Mouse (Mus musculus): ENCODE results near the gene Atp5g1. TPM values are rescaled to one million over a fixed set of nuclear protein-coding genes. Genes with fewer than 3 reads are reported as not detected.

The Atp5g1 gene
- polyA plus RNA-seq, 1 experiment from 2014 or later, result 546 TPM

DNA sequence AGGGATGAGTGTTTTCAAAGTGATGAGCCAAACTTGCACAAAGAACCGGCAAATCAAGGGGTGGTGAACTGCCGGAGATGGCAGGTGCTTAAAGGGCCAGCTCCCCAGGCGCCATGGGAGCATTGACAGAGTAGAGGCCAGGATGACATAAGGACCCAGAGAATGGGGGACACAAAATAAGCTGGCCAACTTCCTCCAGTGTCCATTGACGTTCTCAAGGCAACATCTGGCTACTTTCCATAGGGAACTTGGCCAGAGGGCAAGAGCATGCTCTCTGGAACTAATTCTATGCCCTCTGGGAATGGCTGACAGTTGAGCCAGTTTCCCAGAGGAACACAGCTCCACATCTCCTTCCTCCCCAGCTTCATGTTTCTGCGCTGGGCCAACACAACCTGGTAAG, 7.2 kb downstream of the Atp5g1 start:
- Histone ChIP-seq H3K36me3 (replicated peaks) (peaks cover 5% of the 10 kb centered on the region; the same call in 1 of the 2 replicates), H3K9ac (no peak overlapping the region), H3K4me3 (no peak overlapping the region), H3K4me1 (peaks cover 21% of the 10 kb centered on the region), H3K9me3 (no peaks in the 10 kb centered on the region), H3K4me2 (no peak overlapping the region), H3K27me3 (replicated peaks) (no peaks in the 10 kb centered on the region), H3K27ac (no peak overlapping the region)
- no peak for ATAC-seq (replicated peaks)
- WGBS, result 73% methylated on average over 5 of the region's 5 CpGs

DNA sequence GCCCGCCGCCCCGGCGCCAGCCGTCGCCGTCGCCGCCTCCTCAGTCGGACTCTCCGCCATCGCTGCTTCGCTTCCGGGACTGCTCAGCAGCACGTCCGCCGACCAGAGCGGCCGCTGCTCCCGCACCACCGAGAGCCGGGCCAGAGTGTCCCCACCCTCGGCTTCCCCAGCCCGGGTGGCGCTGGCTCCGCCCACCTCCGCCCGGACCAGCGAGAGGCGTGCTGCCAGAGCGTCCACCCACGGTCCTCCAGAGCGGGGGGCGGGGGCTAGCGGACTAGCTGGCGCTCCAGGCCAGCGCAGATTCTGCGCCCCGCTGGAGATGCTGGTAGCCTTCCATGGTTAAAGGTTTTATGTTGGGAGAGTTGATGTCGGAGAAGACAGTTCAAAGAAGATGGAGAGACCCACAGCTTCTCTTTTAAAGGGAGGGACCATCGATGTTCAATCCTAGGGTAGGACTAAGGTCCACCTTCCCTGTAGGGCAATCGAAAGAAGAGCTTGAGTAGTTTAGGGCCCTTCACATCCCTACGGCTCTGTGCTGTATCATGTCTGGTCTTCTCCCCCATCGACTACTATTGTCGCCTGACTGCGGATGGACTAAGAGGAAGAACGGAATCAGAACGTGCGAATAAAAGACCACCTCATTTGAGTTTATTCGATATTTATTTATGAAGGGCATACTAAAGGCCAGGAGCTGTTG, 10.1 kb downstream of the Atp5g1 start, which contains the start of gene Ube2z:
TSS of gene Ube2z (minus strand) at position 174 of the 697 bp plus-strand sequence.
- no peaks in the 10 kb centered on the region for H3K9me3 ChIP-seq
- H3K27me3 ChIP-seq (replicated peaks), result no peaks in the 10 kb centered on the region
- H3K27ac ChIP-seq, result peak within 1 kb of the TSS; percentile 88
- peak; percentile 98 for ATAC-seq (replicated peaks)
- peak within 1 kb of the TSS; percentile 93 for H3K4me2 ChIP-seq
- peak within 1 kb of the TSS; percentile 95 for H3K4me3 ChIP-seq
- 4% methylated on average over 50 of the region's 50 CpGs for WGBS
- H3K36me3 ChIP-seq (replicated peaks), result peaks cover 8% of the 10 kb centered on the region; the same call in 1 of the 2 replicates
- peaks cover 36% of the 10 kb centered on the region for H3K4me1 ChIP-seq
- peak within 1 kb of the TSS; percentile 94 for H3K9ac ChIP-seq

DNA sequence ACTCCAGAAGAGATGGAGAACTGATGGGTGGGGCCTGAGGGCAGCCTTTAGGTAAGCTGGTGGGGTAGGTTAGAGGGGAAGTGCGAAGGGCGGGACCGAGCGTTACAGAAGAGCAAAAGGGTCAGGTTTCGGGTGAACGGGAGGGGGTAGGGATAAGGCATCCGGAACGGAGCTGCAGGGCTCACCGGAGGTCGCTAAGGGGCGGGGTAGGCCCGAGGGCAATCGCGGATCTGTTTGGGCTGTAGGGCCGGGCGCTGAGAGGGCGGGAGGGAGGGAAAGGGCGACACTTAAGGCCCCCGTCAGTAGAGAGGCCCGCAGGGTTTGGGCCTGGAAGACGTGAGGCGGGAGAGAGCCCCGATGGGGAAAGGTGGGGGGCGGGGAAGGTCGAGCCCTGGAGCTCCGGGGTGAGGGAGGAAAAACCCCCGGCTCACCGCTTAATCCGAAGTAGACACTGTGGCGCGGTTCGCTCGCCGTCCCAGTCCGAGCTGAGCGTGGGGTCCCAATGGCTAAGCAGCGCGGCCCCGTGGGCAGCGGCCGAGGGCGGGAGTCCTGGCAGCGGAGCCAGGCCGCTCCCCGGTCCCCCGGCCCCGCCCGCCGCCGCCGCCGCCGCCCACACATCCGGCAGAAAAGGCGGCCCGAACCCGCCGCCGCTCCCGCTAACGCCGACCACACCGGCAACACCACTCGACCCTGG, 10.8 kb downstream of the Atp5g1 start:
- no peaks in the 10 kb centered on the region for H3K9me3 ChIP-seq
- H3K36me3 ChIP-seq (replicated peaks), result peaks cover 12% of the 10 kb centered on the region; the same call in 1 of the 2 replicates
- peak overlapping the region; percentile 94 for H3K9ac ChIP-seq
- peak overlapping the region; percentile 88 for H3K27ac ChIP-seq
- H3K4me1 ChIP-seq, result peaks cover 36% of the 10 kb centered on the region
- H3K27me3 ChIP-seq (replicated peaks), result no peaks in the 10 kb centered on the region
- H3K4me3 ChIP-seq, result peak overlapping the region; percentile 95
- WGBS, result under 1% methylated on average over 62 of the region's 64 CpGs
- ATAC-seq (replicated peaks), result peak; percentile 75
- peak overlapping the region; percentile 93 for H3K4me2 ChIP-seq

DNA sequence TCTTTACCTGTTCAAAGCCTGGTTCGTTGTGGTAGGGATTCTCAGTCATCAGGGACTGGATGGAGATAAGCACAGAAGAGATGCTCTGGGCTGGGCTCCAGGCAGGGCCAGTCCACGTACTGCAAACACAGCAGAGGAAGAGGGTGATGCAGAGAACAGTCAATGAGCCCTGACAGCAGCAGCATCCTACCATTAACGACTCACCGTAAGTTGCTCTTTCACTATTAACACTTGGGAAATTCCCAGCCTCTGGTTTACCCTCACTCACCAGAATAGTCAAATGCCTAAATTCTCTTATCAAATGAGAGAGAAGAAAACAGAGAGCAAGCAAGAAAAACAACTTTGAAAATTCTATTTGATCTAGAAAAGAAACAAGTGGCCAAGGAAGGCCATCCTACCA, 17.2 kb downstream of the Atp5g1 start:
- Histone ChIP-seq H3K4me1 (peaks cover 17% of the 10 kb centered on the region), H3K4me2 (no peak overlapping the region), H3K27ac (no peak overlapping the region), H3K27me3 (replicated peaks) (no peaks in the 10 kb centered on the region), H3K36me3 (replicated peaks) (peaks cover 29% of the 10 kb centered on the region; the same call in 1 of the 2 replicates), H3K9me3 (no peaks in the 10 kb centered on the region), H3K9ac (no peak overlapping the region), H3K4me3 (no peak overlapping the region)
- no peak for ATAC-seq (replicated peaks)
- WGBS, result 96% methylated on average over 4 of the region's 4 CpGs

DNA sequence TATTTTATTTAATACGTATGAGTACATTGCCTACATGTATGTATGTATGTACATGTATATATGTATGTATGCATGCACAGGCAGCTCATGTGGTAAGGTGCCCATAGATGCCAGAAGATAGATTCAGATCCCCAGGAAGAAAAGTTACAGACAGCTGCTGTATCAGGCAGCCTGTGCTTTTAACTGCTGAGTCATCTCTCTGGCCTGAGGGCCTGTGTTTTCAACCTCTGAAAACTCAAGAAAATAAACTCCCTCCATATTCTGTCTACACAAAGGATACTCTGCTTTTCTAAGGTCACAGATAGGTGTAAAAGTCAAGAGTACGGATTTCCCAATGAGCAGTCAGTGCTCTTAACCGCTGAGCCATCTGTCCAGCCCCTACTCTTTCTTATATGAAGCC, 24.6 kb downstream of the Atp5g1 start:
- ATAC-seq (replicated peaks), result no peak
- WGBS, result 97% methylated on average over 3 of the region's 3 CpGs
- Histone ChIP-seq H3K4me3 (no peak overlapping the region), H3K36me3 (replicated peaks) (peaks cover 56% of the 10 kb centered on the region), H3K27ac (no peak overlapping the region), H3K4me1 (no peaks in the 10 kb centered on the region), H3K9me3 (no peaks in the 10 kb centered on the region), H3K9ac (no peak overlapping the region), H3K27me3 (replicated peaks) (no peaks in the 10 kb centered on the region), H3K4me2 (no peak overlapping the region)

DNA sequence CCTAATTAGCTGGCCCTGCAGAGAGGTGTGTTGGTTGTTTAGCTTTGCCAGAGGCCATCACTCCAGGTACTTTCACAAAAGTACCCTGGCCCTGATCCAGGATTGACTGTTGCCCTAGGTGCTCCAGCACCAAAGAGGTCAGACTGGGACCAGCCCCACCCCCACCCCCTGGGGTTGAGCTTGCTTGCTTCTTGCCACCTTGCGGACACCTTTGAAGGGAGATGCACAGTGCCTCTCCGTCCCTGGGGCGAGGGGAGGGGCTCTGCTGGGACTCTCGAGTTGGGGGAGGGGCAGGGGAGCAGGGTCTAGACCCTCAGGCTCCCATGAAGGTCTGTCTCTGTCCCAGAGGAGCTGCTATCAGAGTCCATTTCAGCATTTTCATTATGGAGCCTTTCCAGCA, 25.5 kb downstream of the Atp5g1 start:
- no peak overlapping the region for H3K9ac ChIP-seq
- H3K9me3 ChIP-seq, result no peaks in the 10 kb centered on the region
- no peak for ATAC-seq (replicated peaks)
- H3K4me2 ChIP-seq, result no peak overlapping the region
- H3K4me3 ChIP-seq, result no peak overlapping the region
- no peaks in the 10 kb centered on the region for H3K4me1 ChIP-seq
- H3K27me3 ChIP-seq (replicated peaks), result no peaks in the 10 kb centered on the region
- peaks cover 59% of the 10 kb centered on the region for H3K36me3 ChIP-seq (replicated peaks)
- WGBS, result 93% methylated on average over 4 of the region's 4 CpGs
- H3K27ac ChIP-seq, result no peak overlapping the region

DNA sequence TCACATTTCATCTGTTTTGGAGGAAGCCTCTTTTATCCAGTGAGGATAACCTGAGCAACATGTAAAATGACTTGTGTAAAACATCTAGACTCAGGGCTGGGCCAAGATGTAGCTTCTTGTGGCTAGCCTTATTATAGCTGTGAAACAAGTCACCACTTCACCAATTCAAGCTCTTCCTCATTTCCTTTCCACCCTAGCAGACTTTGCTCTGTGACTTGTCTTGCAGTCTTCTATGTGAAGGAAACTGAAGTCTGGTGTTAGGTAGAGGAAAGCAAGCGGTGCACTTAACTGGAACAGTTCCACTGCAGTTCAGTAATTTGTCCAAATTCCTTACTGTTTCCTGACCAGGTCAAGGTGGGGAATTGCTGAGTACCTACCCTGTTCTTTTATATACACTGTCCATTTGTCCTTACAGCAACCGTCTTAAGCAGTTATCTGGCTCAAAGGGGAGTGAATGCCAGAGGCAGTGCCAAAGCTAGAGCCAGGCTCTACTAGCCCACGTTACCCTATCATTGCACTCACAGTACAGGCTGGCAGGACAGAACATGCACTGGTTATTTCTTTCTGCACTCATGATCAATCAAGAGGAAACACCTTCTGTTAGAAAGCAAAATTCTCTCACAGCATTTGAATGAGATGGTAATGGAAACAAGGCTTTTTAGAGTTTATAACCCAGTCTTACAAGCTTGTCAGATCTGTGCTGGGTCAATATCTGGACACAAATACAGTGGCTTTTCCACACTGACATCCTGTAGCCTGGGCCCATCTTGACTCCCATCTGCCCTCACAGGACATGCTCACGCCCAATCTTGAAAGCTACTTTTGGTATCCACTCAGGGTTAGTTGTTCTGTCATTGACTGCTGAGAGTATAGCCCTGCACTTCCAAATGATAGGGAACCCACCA, 27.7 kb downstream of the Atp5g1 start:
- 92% methylated on average over 4 of the region's 4 CpGs for WGBS

DNA sequence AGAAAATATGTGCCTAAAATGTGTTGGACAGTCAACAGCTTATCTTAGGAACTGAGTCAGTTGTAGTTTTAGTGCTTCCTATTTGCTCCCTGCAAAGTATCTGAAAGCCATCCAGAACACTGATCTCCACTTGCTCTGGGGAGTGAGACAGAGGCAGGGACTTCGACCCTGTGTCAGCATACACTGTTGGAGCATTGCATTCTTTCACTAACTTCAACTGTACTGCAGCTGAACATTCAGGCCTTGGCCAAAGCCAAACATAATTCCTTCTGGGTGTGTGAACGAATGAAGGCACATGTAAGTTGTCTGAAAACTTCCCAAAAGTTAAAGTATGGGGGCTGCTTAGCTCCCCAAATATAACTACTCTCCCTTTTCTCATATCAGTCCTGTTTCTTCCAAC, 28.7 kb downstream of the Atp5g1 start:
- ATAC-seq (replicated peaks), result no peak
- H3K9me3 ChIP-seq, result no peaks in the 10 kb centered on the region
- H3K27me3 ChIP-seq (replicated peaks), result no peaks in the 10 kb centered on the region
- H3K4me1 ChIP-seq, result no peaks in the 10 kb centered on the region
- H3K27ac ChIP-seq, result no peak overlapping the region
- H3K9ac ChIP-seq, result no peak overlapping the region
- H3K4me3 ChIP-seq, result no peak overlapping the region
- H3K36me3 ChIP-seq (replicated peaks), result peaks cover 47% of the 10 kb centered on the region
- H3K4me2 ChIP-seq, result no peak overlapping the region
- 81% methylated on average over 2 of the region's 2 CpGs for WGBS

More for the DNA sequence above, 27.7 kb downstream of the Atp5g1 start:
- Histone ChIP-seq H3K4me3 (no peak overlapping the region), H3K9me3 (no peaks in the 10 kb centered on the region), H3K9ac (no peak overlapping the region), H3K4me1 (no peaks in the 10 kb centered on the region), H3K36me3 (replicated peaks) (peaks cover 50% of the 10 kb centered on the region), H3K27me3 (replicated peaks) (no peaks in the 10 kb centered on the region), H3K4me2 (no peak overlapping the region), H3K27ac (no peak overlapping the region)
- ATAC-seq (replicated peaks), result no peak

DNA sequence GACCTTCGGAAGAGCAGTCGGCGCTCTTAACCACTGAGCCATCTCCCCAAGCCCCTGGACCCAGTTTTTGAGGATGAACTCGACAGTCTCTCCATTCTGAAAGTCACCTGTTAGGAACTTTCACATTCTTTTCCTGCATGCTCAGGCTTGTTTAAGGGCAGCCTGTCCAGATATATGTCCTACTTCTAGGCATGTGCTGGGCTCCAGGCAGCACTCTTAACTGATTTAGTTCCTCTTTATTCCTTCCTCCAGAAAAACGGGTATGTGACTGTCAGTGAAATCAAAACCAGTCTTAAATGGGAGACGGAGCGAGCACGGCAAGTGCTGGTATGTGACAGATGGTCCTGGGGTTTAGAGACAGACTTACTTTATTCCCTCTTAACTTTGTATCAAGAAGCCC, 29.4 kb downstream of the Atp5g1 start:
- no peak overlapping the region for H3K9ac ChIP-seq
- H3K36me3 ChIP-seq (replicated peaks), result peaks cover 40% of the 10 kb centered on the region
- no peaks in the 10 kb centered on the region for H3K9me3 ChIP-seq
- H3K4me2 ChIP-seq, result no peak overlapping the region
- H3K27me3 ChIP-seq (replicated peaks), result no peaks in the 10 kb centered on the region
- 83% methylated on average over 8 of the region's 8 CpGs for WGBS
- H3K4me1 ChIP-seq, result no peaks in the 10 kb centered on the region
- H3K4me3 ChIP-seq, result no peak overlapping the region
- ATAC-seq (replicated peaks), result no peak
- H3K27ac ChIP-seq, result no peak overlapping the region

DNA sequence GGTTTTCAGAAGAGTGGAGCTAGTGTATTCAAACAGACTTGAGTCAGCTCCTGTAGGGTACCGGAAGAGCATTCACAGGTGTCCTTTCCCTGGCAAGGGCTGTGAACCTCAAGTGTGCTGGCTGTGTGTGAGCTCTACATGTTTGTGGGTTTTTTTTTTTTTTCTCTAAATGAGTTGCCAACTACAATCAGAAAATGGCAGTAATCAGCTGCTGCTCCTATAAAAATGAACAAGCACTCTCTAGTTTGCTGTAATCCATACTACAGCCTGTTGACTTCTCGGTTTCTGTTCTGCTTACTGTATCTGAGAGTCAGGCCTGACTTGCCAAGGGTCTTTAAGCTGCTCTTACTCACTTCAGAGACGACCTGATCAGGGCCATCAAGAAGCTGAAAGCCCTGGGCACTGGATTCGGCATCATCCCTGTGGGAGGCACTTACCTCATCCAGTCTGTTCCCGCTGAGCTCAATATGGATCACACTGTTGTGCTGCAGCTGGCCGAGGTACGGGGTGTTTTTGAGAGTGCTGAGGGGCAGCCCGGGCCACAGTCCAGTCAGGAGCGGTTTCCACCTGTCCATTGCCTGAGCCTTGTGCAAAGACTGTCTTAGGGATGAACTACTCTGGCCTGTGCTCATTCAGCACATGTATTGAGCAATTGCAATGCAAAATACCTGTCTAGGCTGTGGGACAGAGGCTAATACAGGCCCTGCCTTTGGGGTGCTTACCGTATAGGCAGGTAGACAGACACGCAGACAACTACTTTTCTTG, 30.5 kb downstream of the Atp5g1 start:
- Histone ChIP-seq H3K4me2 (no peak overlapping the region), H3K36me3 (replicated peaks) (peaks cover 34% of the 10 kb centered on the region), H3K9me3 (no peaks in the 10 kb centered on the region), H3K4me3 (no peak overlapping the region), H3K9ac (no peak overlapping the region), H3K27me3 (replicated peaks) (no peaks in the 10 kb centered on the region), H3K4me1 (no peaks in the 10 kb centered on the region), H3K27ac (no peak overlapping the region)
- no peak for ATAC-seq (replicated peaks)
- WGBS, result 87% methylated on average over 11 of the region's 11 CpGs

DNA sequence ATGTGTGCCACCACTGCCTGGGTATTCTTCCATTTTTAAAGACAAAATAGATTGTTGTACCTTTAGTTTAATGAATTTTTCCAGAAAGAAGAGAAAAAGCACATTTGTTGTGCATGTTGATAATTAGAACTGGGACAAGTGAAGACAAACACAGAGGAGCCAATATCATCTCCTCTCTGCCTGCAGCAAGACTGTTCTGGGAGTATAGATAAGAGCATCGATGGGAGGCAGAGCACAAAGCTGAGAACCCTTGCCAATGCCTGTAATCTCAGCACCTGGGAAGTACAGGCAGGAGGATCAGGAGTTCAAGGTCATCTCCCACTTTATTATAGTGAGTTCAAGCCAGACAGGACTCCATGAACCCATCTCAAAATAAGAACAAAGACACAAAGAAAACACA, 36.9 kb downstream of the Atp5g1 start:
- no peaks in the 10 kb centered on the region for H3K9me3 ChIP-seq
- no peak overlapping the region for H3K27ac ChIP-seq
- no peaks in the 10 kb centered on the region for H3K27me3 ChIP-seq (replicated peaks)
- ATAC-seq (replicated peaks), result no peak
- peaks cover 15% of the 10 kb centered on the region for H3K36me3 ChIP-seq (replicated peaks)
- H3K4me3 ChIP-seq, result no peak overlapping the region
- peaks cover 28% of the 10 kb centered on the region for H3K4me1 ChIP-seq
- no peak overlapping the region for H3K4me2 ChIP-seq
- H3K9ac ChIP-seq, result no peak overlapping the region
- WGBS, result 82% methylated on average over 1 of the region's 1 CpGs
